Mouse (Mus musculus) erythroblast, embryonic 14.5 days (primary cell): ENCODE measurements around the gene Atf1.

ENCODE experiments used
- GATA1 ChIP-seq: IDR thresholded peaks from 2 replicates; pipeline ENCODE4 v1.6.1; 2012; ENCODE audit warnings: low read length, inconsistent platforms, mixed read lengths
- TAL1 ChIP-seq: IDR thresholded peaks from 3 replicates; pipeline ENCODE4 v1.6.1; 2012; ENCODE audit warnings: low read length, inconsistent platforms, mixed read lengths

GRCm38 (mm10) chr15:100213339-100213738 lies 14.3 kb upstream of the Atf1 start:
- TF ChIP-seq GATA1, result no peak
- no peak for TF ChIP-seq TAL1
